Mouse (Mus musculus) embryonic facial prominence, embryonic 15.5 days (tissue): ENCODE results near the gene Ddx51. TPM values are rescaled to one million over a fixed set of nuclear protein-coding genes. Genes with fewer than 3 reads are reported as not detected.

Experiments
- ATAC-seq: fragments of 200-750 bp; cut with Nextera tagmentation; 2 replicates; pipeline ENCODE4 v1.8.0; 2017; ENCODE audit warnings: low read depth, moderate TSS enrichment; ENCODE audit not compliant: insufficient number of reproducible peaks, low FRiP score, low TSS enrichment
- H3K27ac ChIP-seq: fragments of 300-500 bp; sonication (generic); replicated peaks from 2 replicates; pipeline ENCODE4 v1.5.1; 2015; ENCODE audit warnings: mild to moderate bottlenecking, inconsistent platforms
- H3K27me3 ChIP-seq: fragments of 300-500 bp; sonication (generic); 2 replicates; pipeline ENCODE4 v1.6.1; 2015; ENCODE audit warnings: inconsistent platforms
- H3K36me3 ChIP-seq: fragments of 300-500 bp; sonication (generic); 2 replicates; pipeline ENCODE4 v1.6.1; 2015; ENCODE audit warnings: mild to moderate bottlenecking, inconsistent platforms
- H3K4me1 ChIP-seq: fragments of 300-500 bp; sonication (generic); 2 replicates; pipeline ENCODE4 v1.6.1; 2015; ENCODE audit warnings: inconsistent platforms
- H3K4me2 ChIP-seq: fragments of 300-500 bp; sonication (generic); replicated peaks from 2 replicates; pipeline ENCODE4 v1.6.1; 2015; ENCODE audit warnings: mild to moderate bottlenecking, inconsistent platforms
- H3K4me3 ChIP-seq: fragments of 300-500 bp; sonication (generic); replicated peaks from 2 replicates; pipeline ENCODE4 v1.5.1; 2015; ENCODE audit warnings: mild to moderate bottlenecking, inconsistent platforms
- H3K9ac ChIP-seq: fragments of 300-500 bp; sonication (generic); 2 replicates; pipeline ENCODE4 v1.6.1; 2015; ENCODE audit warnings: inconsistent platforms
- H3K9me3 ChIP-seq: fragments of 300-500 bp; sonication (generic); replicated peaks from 2 replicates; pipeline ENCODE4 v1.6.1; 2016; ENCODE audit warnings: inconsistent platforms
- WGBS: fragments of 180-500 bp; shearing (Covaris S2); methylation state at CpG from one replicate; pipeline ENCODE4 v1.1.7; 2015; 5-methylcytosine and 5-hydroxymethylcytosine counted together
- microRNA-seq: library from miRNA; unstranded; fragments of <30 nt; microRNA quantifications from one replicate; pipeline ENCODE4, GENCODE M21; 2016; ENCODE audit warnings: borderline number of aligned reads
- polyA plus RNA-seq: library from polyadenylated mRNA; unstranded; fragments of >200 nt; fragmentation: Nextera tagmentation; extraction: Ambion mirVana; gene quantifications from 2 replicates; pipeline ENCODE4 v1.2.1, GENCODE M21; 2015

The Ddx51 gene
- polyA plus RNA-seq, 1 experiment from 2014 or later, result 24.6 TPM

GRCm38 (mm10) chr5:110664750-110665269 lies 11.6 kb downstream of the Ddx51 start:
- Histone ChIP-seq H3K4me3 (no peak overlapping the region), H3K4me2 (no peak overlapping the region), H3K27me3 (no peaks in the 10 kb centered on the region), H3K27ac (no peak overlapping the region), H3K4me1 (no peaks in the 10 kb centered on the region), H3K36me3 (peaks cover 77% of the 10 kb centered on the region), H3K9ac (no peak overlapping the region), H3K9me3 (no peaks in the 10 kb centered on the region)
- WGBS, result 86% methylated on average over 2 of the region's 2 CpGs
- ATAC-seq, result no peak

GRCm38 (mm10) chr5:110665486-110666121 lies 12.4 kb downstream of the Ddx51 start:
- 72% methylated on average over 6 of the region's 6 CpGs for WGBS
- no peak for ATAC-seq
- H3K4me2 ChIP-seq, result no peak overlapping the region
- no peaks in the 10 kb centered on the region for H3K4me1 ChIP-seq
- no peak overlapping the region for H3K9ac ChIP-seq
- H3K4me3 ChIP-seq, result no peak overlapping the region
- H3K27me3 ChIP-seq, result no peaks in the 10 kb centered on the region
- peaks cover 77% of the 10 kb centered on the region for H3K36me3 ChIP-seq
- no peak overlapping the region for H3K27ac ChIP-seq
- H3K9me3 ChIP-seq, result no peaks in the 10 kb centered on the region

GRCm38 (mm10) chr5:110682041-110682440 lies 28.8 kb downstream of the Ddx51 start:
- no peak for ATAC-seq

GRCm38 (mm10) chr5:110698617-110699016 lies 45.4 kb downstream of the Ddx51 start:
- ATAC-seq, result no peak
- Histone ChIP-seq H3K36me3 (peaks cover 94% of the 10 kb centered on the region), H3K9me3 (no peaks in the 10 kb centered on the region), H3K4me2 (no peak overlapping the region), H3K9ac (no peak overlapping the region), H3K4me3 (no peak overlapping the region), H3K27ac (no peak overlapping the region), H3K27me3 (no peaks in the 10 kb centered on the region), H3K4me1 (no peaks in the 10 kb centered on the region)
- WGBS, result 84% methylated on average over 4 of the region's 4 CpGs

More at GRCm38 (mm10) chr5:110682041-110682440, 28.8 kb downstream of the Ddx51 start:
- Histone ChIP-seq H3K9ac (no peak overlapping the region), H3K36me3 (peaks cover 95% of the 10 kb centered on the region), H3K4me2 (no peak overlapping the region), H3K4me1 (no peaks in the 10 kb centered on the region), H3K27ac (no peak overlapping the region), H3K9me3 (no peaks in the 10 kb centered on the region), H3K27me3 (no peaks in the 10 kb centered on the region), H3K4me3 (no peak overlapping the region)
- 84% methylated on average over 8 of the region's 8 CpGs for WGBS

- Histone ChIP-seq H3K36me3 (peaks cover 94% of the 10 kb centered on the region), H3K27ac (no peak overlapping the region), H3K27me3 (no peaks in the 10 kb centered on the region), H3K9me3 (no peaks in the 10 kb centered on the region), H3K4me1 (no peaks in the 10 kb centered on the region), H3K4me3 (no peak overlapping the region), H3K9ac (no peak overlapping the region), H3K4me2 (no peak overlapping the region)
- WGBS, result 88% methylated on average over 1 of the region's 1 CpGs
- no peak for ATAC-seq
Measured at GRCm38 (mm10) chr5:110704004-110704403, 50.8 kb downstream of the Ddx51 start.

GRCm38 (mm10) chr5:110709256-110709655 lies 56.0 kb downstream of the Ddx51 start:
- no peaks in the 10 kb centered on the region for H3K27me3 ChIP-seq
- H3K4me1 ChIP-seq, result no peaks in the 10 kb centered on the region
- H3K27ac ChIP-seq, result no peak overlapping the region
- no peak overlapping the region for H3K9ac ChIP-seq
- H3K4me3 ChIP-seq, result no peak overlapping the region
- H3K4me2 ChIP-seq, result no peak overlapping the region
- H3K9me3 ChIP-seq, result no peaks in the 10 kb centered on the region
- 90% methylated on average over 4 of the region's 4 CpGs for WGBS
- H3K36me3 ChIP-seq, result peaks cover 63% of the 10 kb centered on the region
- no peak for ATAC-seq

Small RNAs within 50 kb of the gene (microRNA-seq; reads per million reads assigned to microRNA genes)
- gene Mir7026, result 1.7 reads per million, percentile 3 among the genes with 10 or more reads in this experiment

Other genes with a start within 250 kb of the Ddx51 start
- 15.1 and 16.0 TPM in 2 replicates for gene Fbrsl1, start 204.9 kb upstream of the Ddx51 start, polyA plus RNA-seq
- 1.6 and 1.7 TPM in 2 replicates for gene Galnt9, start 109.1 kb upstream of the Ddx51 start, polyA plus RNA-seq
- gene Noc4l, start within 50 bp of the Ddx51 start, polyA plus RNA-seq, result 44.0 and 48.4 TPM in 2 replicates
- gene Ep400, start 117.3 kb downstream of the Ddx51 start, polyA plus RNA-seq, result 46.2 and 51.6 TPM in 2 replicates
- gene Pus1, start 127.2 kb downstream of the Ddx51 start, polyA plus RNA-seq, result 35.1 and 35.9 TPM in 2 replicates
- 18.6 and 21.4 TPM in 2 replicates for gene Ulk1, start 156.6 kb downstream of the Ddx51 start, polyA plus RNA-seq
- 24.6 and 25.2 TPM in 2 replicates for gene Hscb, start 186.3 kb downstream of the Ddx51 start, polyA plus RNA-seq
- gene Chek2, start 186.5 kb downstream of the Ddx51 start, polyA plus RNA-seq, result 17.1 and 23.5 TPM in 2 replicates
- gene Ttc28, start 226.4 kb downstream of the Ddx51 start, polyA plus RNA-seq, result 12.6 and 12.7 TPM in 2 replicates